Mouse (Mus musculus) liver, embryonic 12.5 days (tissue): ENCODE data around the gene Olfr968. TPM values are rescaled to one million over a fixed set of nuclear protein-coding genes. Genes with fewer than 3 reads are reported as not detected.

Experiments
- ATAC-seq: fragments of 200-750 bp; cut with Nextera tagmentation; 2 replicates; pipeline ENCODE4 v1.8.0; 2017; ENCODE audit warnings: moderate number of reproducible peaks, mild to moderate bottlenecking, moderate library complexity
- H3K27ac ChIP-seq: fragments of 300-500 bp; sonication (generic); 2 replicates; pipeline ENCODE4 v1.5.1; 2016; ENCODE audit warnings: mild to moderate bottlenecking
- H3K27me3 ChIP-seq: fragments of 300-500 bp; sonication (generic); replicated peaks from 2 replicates; pipeline ENCODE4 v1.6.1; 2016; ENCODE audit warnings: mild to moderate bottlenecking, moderate library complexity
- H3K36me3 ChIP-seq: fragments of 300-500 bp; sonication (generic); 2 replicates; pipeline ENCODE4 v1.6.1; 2016; ENCODE audit warnings: mild to moderate bottlenecking, moderate library complexity
- H3K4me1 ChIP-seq: fragments of 300-500 bp; sonication (generic); 2 replicates; pipeline ENCODE4 v1.6.1; 2016
- H3K4me2 ChIP-seq: fragments of 300-500 bp; sonication (generic); 2 replicates; pipeline ENCODE4 v1.6.1; 2016; ENCODE audit warnings: mild to moderate bottlenecking, moderate library complexity
- H3K4me3 ChIP-seq: fragments of 300-500 bp; sonication (generic); 2 replicates; pipeline ENCODE4 v1.5.1; 2016; ENCODE audit warnings: mild to moderate bottlenecking, moderate library complexity
- H3K9ac ChIP-seq: fragments of 300-500 bp; sonication (generic); 2 replicates; pipeline ENCODE4 v1.6.1; 2016; ENCODE audit warnings: mild to moderate bottlenecking, moderate library complexity
- H3K9me3 ChIP-seq: fragments of 300-500 bp; sonication (generic); replicated peaks from 2 replicates; pipeline ENCODE4 v1.6.1; 2016; ENCODE audit warnings: mild to moderate bottlenecking, moderate library complexity
- WGBS: fragments of 180-500 bp; shearing (Covaris S2); methylation state at CpG from one replicate; pipeline ENCODE4 v1.1.7; 2016; ENCODE audit not compliant: insufficient replicate concordance; 5-methylcytosine and 5-hydroxymethylcytosine counted together
- polyA plus RNA-seq: library from polyadenylated mRNA; unstranded; fragments of >200 nt; fragmentation: Nextera tagmentation; extraction: Ambion mirVana; gene quantifications from 2 replicates; pipeline ENCODE4 v1.2.1, GENCODE M21; 2016

Olfr968 gene
- polyA plus RNA-seq: not detected in 2 replicates

DNA sequence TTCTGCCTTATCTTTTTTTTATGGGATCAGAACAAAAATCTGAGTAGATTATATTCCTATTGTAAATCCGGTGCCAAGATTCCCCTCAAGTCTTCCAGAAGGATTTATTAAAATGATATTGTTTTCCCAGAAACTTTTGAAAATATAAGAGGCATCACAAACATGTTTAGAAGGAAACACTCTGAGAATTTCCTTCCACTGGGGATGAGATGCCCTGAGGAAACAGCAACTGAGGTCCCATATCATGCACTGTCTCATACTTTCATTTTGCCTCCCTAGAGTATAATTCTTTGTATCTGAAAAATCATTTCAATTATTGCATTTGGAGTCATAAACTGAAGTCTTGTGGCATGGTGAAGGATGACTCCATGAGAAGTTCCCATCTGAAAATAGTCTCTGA is at the start of gene Olfr968:
Gene Olfr968, minus strand, starts transcription at position 101 of the 400 bp plus-strand sequence.
- Histone ChIP-seq H3K27ac (no peak within 1 kb of the TSS), H3K9me3 (no peaks in the 10 kb centered on the region), H3K4me2 (no peak within 1 kb of the TSS), H3K27me3 (no peaks in the 10 kb centered on the region), H3K9ac (no peak within 1 kb of the TSS), H3K4me3 (no peak within 1 kb of the TSS), H3K4me1 (no peaks in the 10 kb centered on the region), H3K36me3 (no peaks in the 10 kb centered on the region)
- no peak for ATAC-seq
- WGBS: 50% methylated on average over 1 of the region's 1 CpGs

DNA sequence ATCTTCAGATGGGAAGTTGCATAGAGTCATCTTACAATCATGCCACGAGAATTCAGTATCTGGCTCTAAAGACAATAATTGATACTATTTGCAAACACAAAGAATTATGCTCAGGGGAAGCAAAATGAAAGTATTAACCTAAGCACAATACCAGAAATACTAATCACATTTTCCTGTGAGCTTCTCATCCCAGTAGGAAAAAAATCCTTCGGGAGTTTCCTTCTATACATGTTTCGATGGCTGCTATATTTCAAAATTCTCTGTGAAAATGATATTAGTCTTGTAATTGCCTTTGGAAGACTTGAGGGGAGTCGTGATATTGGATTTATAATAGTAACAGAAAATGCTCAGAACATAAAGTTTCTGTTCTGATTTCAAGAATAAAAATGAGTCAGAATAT is 25.5 kb upstream of the Olfr968 start, which contains the start of gene Olfr970:
Gene Olfr970, plus strand, starts transcription at position 301 of the 400 bp plus-strand sequence.
- Histone ChIP-seq H3K27ac (no peak within 1 kb of the TSS), H3K4me1 (no peaks in the 10 kb centered on the region), H3K4me3 (no peak within 1 kb of the TSS), H3K9me3 (no peaks in the 10 kb centered on the region), H3K36me3 (no peaks in the 10 kb centered on the region), H3K9ac (no peak within 1 kb of the TSS), H3K4me2 (no peak within 1 kb of the TSS), H3K27me3 (no peaks in the 10 kb centered on the region)
- ATAC-seq: no peak
- 53% methylated on average over 4 of the region's 4 CpGs for WGBS

DNA sequence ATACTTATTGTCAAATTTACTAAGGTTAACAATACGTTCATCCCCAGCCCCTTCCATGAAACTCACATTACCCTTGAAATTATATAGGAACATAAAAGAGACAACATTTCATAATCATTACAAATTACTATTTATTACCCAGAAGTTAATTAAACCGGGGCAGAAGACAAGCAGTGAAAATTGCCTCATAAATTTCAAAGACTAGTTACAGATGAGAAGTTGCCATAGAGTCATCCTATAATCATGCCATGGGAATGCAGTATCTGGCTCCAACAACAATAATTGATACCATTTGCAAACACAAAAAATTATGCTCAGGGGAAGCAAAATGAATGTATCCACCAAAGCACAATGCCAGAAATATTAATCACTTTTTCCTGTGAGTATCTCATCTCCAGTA is 7.5 kb upstream of the Olfr968 start, which contains the start of gene Olfr969:
Gene Olfr969, plus strand, starts transcription at position 388 of the 400 bp plus-strand sequence.
- Histone ChIP-seq H3K4me3 (no peak within 1 kb of the TSS), H3K9me3 (no peaks in the 10 kb centered on the region), H3K4me2 (no peak within 1 kb of the TSS), H3K36me3 (no peaks in the 10 kb centered on the region), H3K27me3 (no peaks in the 10 kb centered on the region), H3K9ac (no peak within 1 kb of the TSS), H3K27ac (no peak within 1 kb of the TSS), H3K4me1 (no peaks in the 10 kb centered on the region)
- 42% methylated on average over 2 of the region's 2 CpGs for WGBS
- no peak for ATAC-seq

DNA sequence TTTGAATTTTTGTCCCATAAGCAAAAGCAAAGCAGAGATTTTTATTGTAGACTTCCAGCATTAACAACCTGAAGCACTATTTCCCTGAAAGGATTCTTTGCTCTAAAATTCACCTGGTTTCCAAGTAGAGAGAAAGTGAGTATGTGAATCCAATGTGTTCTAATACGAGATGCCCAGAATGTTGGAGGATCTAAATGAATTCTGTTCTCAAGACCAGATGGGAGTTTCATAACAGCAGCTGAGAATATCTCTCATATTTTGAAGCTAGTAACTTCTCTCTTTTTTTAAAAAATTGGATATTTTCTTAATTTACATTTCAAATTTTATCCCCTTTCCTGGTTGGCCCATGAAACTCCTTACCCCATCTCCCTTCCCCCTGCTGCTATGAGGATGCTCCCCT is 36.6 kb downstream of the Olfr968 start:
- Histone ChIP-seq H3K4me1 (no peaks in the 10 kb centered on the region), H3K27me3 (no peaks in the 10 kb centered on the region), H3K9ac (no peak overlapping the region), H3K36me3 (no peaks in the 10 kb centered on the region), H3K27ac (no peak overlapping the region), H3K9me3 (no peaks in the 10 kb centered on the region), H3K4me2 (no peak overlapping the region), H3K4me3 (no peak overlapping the region)
- no peak for ATAC-seq
- 57% methylated on average over 1 of the region's 1 CpGs for WGBS

DNA sequence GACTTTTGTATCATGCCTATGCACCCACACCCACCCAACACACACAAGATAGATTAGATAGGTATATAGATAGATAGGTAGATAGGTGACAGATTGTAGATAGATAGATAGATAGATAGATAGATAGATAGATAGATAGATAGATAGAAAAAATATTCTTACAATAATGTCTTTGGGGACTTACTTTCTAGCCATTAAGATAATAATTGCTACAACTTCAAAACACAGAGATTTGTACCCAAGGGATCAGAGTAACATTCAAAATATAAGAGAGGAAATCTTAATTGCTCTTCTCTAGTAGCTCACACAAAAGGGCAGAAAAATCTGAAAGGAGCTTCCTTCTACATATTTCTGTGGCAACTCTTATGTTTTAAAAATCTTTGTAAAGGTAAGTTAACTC is 37.1 kb downstream of the Olfr968 start, which contains the start of gene Olfr967:
Gene Olfr967, plus strand, starts transcription at position 301 of the 400 bp plus-strand sequence.
- Histone ChIP-seq H3K36me3 (no peaks in the 10 kb centered on the region), H3K27me3 (no peaks in the 10 kb centered on the region), H3K4me3 (no peak within 1 kb of the TSS), H3K27ac (no peak within 1 kb of the TSS), H3K9me3 (no peaks in the 10 kb centered on the region), H3K4me2 (no peak within 1 kb of the TSS), H3K9ac (no peak within 1 kb of the TSS), H3K4me1 (no peaks in the 10 kb centered on the region)
- ATAC-seq: no peak

DNA sequence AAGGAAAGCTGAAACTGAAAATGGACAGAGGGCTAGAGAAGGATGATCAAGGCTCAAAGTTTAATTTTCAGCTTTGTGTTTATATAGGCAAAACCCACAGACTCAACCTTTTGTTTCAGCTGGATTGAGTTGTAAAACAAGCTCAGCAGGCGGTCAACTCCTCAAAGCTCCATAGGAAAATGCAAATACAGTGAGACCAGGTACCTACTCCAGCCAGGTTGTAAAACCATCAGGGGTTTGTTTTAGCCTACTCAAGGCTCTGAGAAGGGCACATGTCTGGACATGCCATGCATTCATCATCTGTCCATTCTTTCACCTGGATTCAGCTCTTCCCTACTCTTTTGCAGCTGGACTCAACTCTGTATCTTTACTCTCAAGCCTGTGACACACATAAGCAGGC is 42.3 kb downstream of the Olfr968 start:
- Histone ChIP-seq H3K9me3 (no peaks in the 10 kb centered on the region), H3K4me1 (no peaks in the 10 kb centered on the region), H3K36me3 (no peaks in the 10 kb centered on the region), H3K27ac (no peak overlapping the region), H3K27me3 (no peaks in the 10 kb centered on the region), H3K4me2 (no peak overlapping the region), H3K4me3 (no peak overlapping the region), H3K9ac (no peak overlapping the region)
- no peak for ATAC-seq
- 70% methylated on average over 1 of the region's 1 CpGs for WGBS

DNA sequence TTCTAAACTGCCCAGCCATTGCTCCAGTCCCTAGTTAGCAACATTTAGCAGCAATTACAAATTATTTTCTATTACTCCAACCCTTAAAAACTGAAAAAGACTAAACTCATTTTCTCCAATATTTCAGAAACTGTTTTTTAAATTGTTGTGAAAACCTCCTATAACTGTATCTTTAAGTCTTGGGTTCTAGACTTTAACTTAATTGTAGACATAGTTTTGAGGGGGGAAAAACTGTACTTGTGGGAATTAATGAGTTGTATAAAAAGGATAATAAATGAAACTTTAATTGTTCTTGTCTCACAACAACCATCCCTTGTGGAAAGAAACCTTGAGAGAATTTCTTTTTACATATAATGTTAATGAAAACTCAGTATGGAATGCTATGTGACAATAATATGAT is 52.4 kb downstream of the Olfr968 start, which contains the start of gene Olfr150:
Gene Olfr150, plus strand, starts transcription at position 301 of the 400 bp plus-strand sequence.
- Histone ChIP-seq H3K36me3 (no peaks in the 10 kb centered on the region), H3K4me2 (no peak within 1 kb of the TSS), H3K9ac (no peak within 1 kb of the TSS), H3K9me3 (no peaks in the 10 kb centered on the region), H3K4me1 (no peaks in the 10 kb centered on the region), H3K4me3 (no peak within 1 kb of the TSS), H3K27me3 (no peaks in the 10 kb centered on the region), H3K27ac (no peak within 1 kb of the TSS)
- no peak for ATAC-seq

Other genes with a start within 250 kb of the Olfr968 start
- not detected in 2 replicates for gene Olfr958, start 229.2 kb downstream of the Olfr968 start, polyA plus RNA-seq
- not detected in 2 replicates for gene Olfr959, start 207.7 kb downstream of the Olfr968 start, polyA plus RNA-seq
- gene AW551984, start 178.8 kb downstream of the Olfr968 start, polyA plus RNA-seq: 4.7 and 5.9 TPM in 2 replicates
- gene Olfr148, start 172.6 kb downstream of the Olfr968 start, polyA plus RNA-seq: not detected in 2 replicates
- gene Olfr960, start 161.9 kb downstream of the Olfr968 start, polyA plus RNA-seq: not detected in 2 replicates
- gene Olfr961, start 138.2 kb downstream of the Olfr968 start, polyA plus RNA-seq: not detected in 2 replicates
- not detected in 2 replicates for gene Olfr963, start 116.0 kb downstream of the Olfr968 start, polyA plus RNA-seq
- gene Olfr149, start 76.1 kb downstream of the Olfr968 start, polyA plus RNA-seq: not detected in 2 replicates
- gene Olfr965, start 71.9 kb downstream of the Olfr968 start, polyA plus RNA-seq: not detected in 2 replicates
- not detected in 2 replicates for gene Olfr150, start 52.3 kb downstream of the Olfr968 start, polyA plus RNA-seq
- not detected in 2 replicates for gene Olfr967, start 37.0 kb downstream of the Olfr968 start, polyA plus RNA-seq
- gene Olfr969, start 7.7 kb upstream of the Olfr968 start, polyA plus RNA-seq: not detected in 2 replicates
- gene Olfr970, start 25.6 kb upstream of the Olfr968 start, polyA plus RNA-seq: not detected in 2 replicates
- gene Olfr971, start 53.6 kb upstream of the Olfr968 start, polyA plus RNA-seq: not detected in 2 replicates
- not detected in 2 replicates for gene Olfr972, start 83.2 kb upstream of the Olfr968 start, polyA plus RNA-seq
- gene Olfr229, start 124.1 kb upstream of the Olfr968 start, polyA plus RNA-seq: not detected in 2 replicates
- not detected in 2 replicates for gene Olfr974, start 154.2 kb upstream of the Olfr968 start, polyA plus RNA-seq
- gene Olfr975, start 168.8 kb upstream of the Olfr968 start, polyA plus RNA-seq: not detected in 2 replicates
- gene Olfr976, start 177.9 kb upstream of the Olfr968 start, polyA plus RNA-seq: not detected in 2 replicates
- not detected in 2 replicates for gene Olfr978, start 208.9 kb upstream of the Olfr968 start, polyA plus RNA-seq
- not detected in 2 replicates for gene Olfr979, start 220.2 kb upstream of the Olfr968 start, polyA plus RNA-seq
- not detected in 2 replicates for gene Olfr980, start 226.3 kb upstream of the Olfr968 start, polyA plus RNA-seq
- not detected in 2 replicates for gene Olfr981, start 238.2 kb upstream of the Olfr968 start, polyA plus RNA-seq